Mouse (Mus musculus): ENCODE data around the gene Snx27.

Gene Snx27

GRCm38 (mm10) chr3:94473567-94474232 is 108.8 kb downstream of the Snx27 start:
- no peak for DNase-seq

GRCm38 (mm10) chr3:94473115-94473505 is 109.4 kb downstream of the Snx27 start:
- no peak for DNase-seq

GRCm38 (mm10) chr3:94472447-94473114 is 109.9 kb downstream of the Snx27 start:
- DNase-seq = no peak

GRCm38 (mm10) chr3:94468931-94469330 is 113.6 kb downstream of the Snx27 start:
- DNase-seq = no peak

GRCm38 (mm10) chr3:94465632-94466430 is 116.7 kb downstream of the Snx27 start:
- peak; percentile 80 for DNase-seq

GRCm38 (mm10) chr3:94463926-94464578 is 118.5 kb downstream of the Snx27 start:
- DNase-seq = no peak

GRCm38 (mm10) chr3:94459834-94460233 is 122.7 kb downstream of the Snx27 start:
- DNase-seq = no peak

GRCm38 (mm10) chr3:94457055-94457454 is 125.5 kb downstream of the Snx27 start:
- no peak for DNase-seq

- DNase-seq = peak; percentile 84
Measured at GRCm38 (mm10) chr3:94456529-94457000, 126.0 kb downstream of the Snx27 start.

GRCm38 (mm10) chr3:94449377-94449776 is 133.1 kb downstream of the Snx27 start:
- DNase-seq = no peak
